Mouse (Mus musculus) ES-E14 (cell line): ENCODE results near the gene Crybb1.

Experiments
- CHD2 ChIP-seq: IDR thresholded peaks from 2 replicates; pipeline ENCODE4 v1.6.1; 2014; ENCODE audit warnings: mild to moderate bottlenecking, low read depth, low read length, inconsistent platforms
- HCFC1 ChIP-seq: IDR thresholded peaks from 2 replicates; pipeline ENCODE4 v1.6.1; 2012; ENCODE audit warnings: low read length, inconsistent platforms, borderline replicate concordance; ENCODE audit not compliant: insufficient read depth
- MAFK ChIP-seq: IDR thresholded peaks from 2 replicates; pipeline ENCODE4 v1.6.1; 2014; ENCODE audit warnings: mild to moderate bottlenecking, low read depth, low read length, inconsistent platforms; ENCODE audit not compliant: insufficient read depth
- ZNF384 ChIP-seq: IDR thresholded peaks from 2 replicates; pipeline ENCODE4 v1.6.1; 2012; ENCODE audit warnings: low read depth, low read length, inconsistent platforms

- TF ChIP-seq HCFC1 = no peak
- TF ChIP-seq CHD2 = no peak
- no peak for TF ChIP-seq ZNF384
- TF ChIP-seq MAFK = no peak
These were observed 10.6 kb downstream of the Crybb1 start for GRCm38 (mm10) chr5:112266011-112266777.
